Mouse (Mus musculus) heart, postnatal 0 days (tissue): Measurements from ENCODE around the gene Prc1. TPM values are rescaled to one million over a fixed set of nuclear protein-coding genes. Genes with fewer than 3 reads are reported as not detected.

Experiments used
- ATAC-seq: fragments of 200-750 bp; cut with Nextera tagmentation; 2 replicates; pipeline ENCODE4 v1.8.0; 2017; ENCODE audit warnings: low read depth, moderate number of reproducible peaks, moderate library complexity; ENCODE audit not compliant: insufficient read depth
- DNase-seq: peaks from one replicate; pipeline ENCODE4 v3.0.0-alpha.2; 2016; ENCODE audit warnings: low spot score
- H3K27ac ChIP-seq: fragments of 300-500 bp; sonication (generic); 2 replicates; pipeline ENCODE4 v1.5.1; 2014; ENCODE audit warnings: low read depth, mild to moderate bottlenecking
- H3K27me3 ChIP-seq: fragments of 300-500 bp; sonication (generic); 2 replicates; pipeline ENCODE4 v1.6.1; 2014; ENCODE audit warnings: low read length, mixed read lengths; ENCODE audit not compliant: control insufficient read depth, insufficient read depth
- H3K36me3 ChIP-seq: fragments of 300-500 bp; sonication (generic); replicated peaks from 2 replicates; pipeline ENCODE4 v1.6.1; 2014; ENCODE audit warnings: low read length, mixed read lengths; ENCODE audit not compliant: control insufficient read depth, insufficient read depth
- H3K4me1 ChIP-seq: fragments of 300-500 bp; sonication (generic); 2 replicates; pipeline ENCODE4 v1.6.1; 2014; ENCODE audit warnings: antibody characterized with exemption; ENCODE audit not compliant: control insufficient read depth, insufficient read depth
- H3K4me2 ChIP-seq: fragments of 300-500 bp; sonication (generic); 2 replicates; pipeline ENCODE4 v1.6.1; 2014; ENCODE audit warnings: low read depth, mild to moderate bottlenecking, low read length, moderate library complexity
- H3K4me3 ChIP-seq: fragments of 300-500 bp; sonication (generic); 2 replicates; pipeline ENCODE4 v1.5.1; 2014; ENCODE audit warnings: low read depth, low read length
- H3K9ac ChIP-seq: fragments of 300-500 bp; sonication (generic); replicated peaks from 2 replicates; pipeline ENCODE4 v1.6.1; 2014; ENCODE audit warnings: low read depth, low read length, mixed read lengths
- H3K9me3 ChIP-seq: fragments of 300-500 bp; sonication (generic); replicated peaks from 2 replicates; pipeline ENCODE4 v1.6.1; 2016; ENCODE audit warnings: low read length; ENCODE audit not compliant: control insufficient read depth
- CTCF ChIP-seq: IDR thresholded peaks from 2 replicates; pipeline ENCODE4 v1.5.1; 2016; ENCODE audit warnings: antibody characterized with exemption, control low read depth, low read depth
- EP300 ChIP-seq: IDR thresholded peaks from 2 replicates; pipeline ENCODE4 v1.6.1; 2016; ENCODE audit warnings: antibody characterized with exemption, low read depth
- WGBS: fragments of 180-500 bp; shearing (Covaris S2); extraction: QIAGEN DNeasy Blood & Tissue Kit; methylation state at CpG from one replicate; pipeline ENCODE4 v1.1.7; 2014; 5-methylcytosine and 5-hydroxymethylcytosine counted together
- polyA plus RNA-seq: library from polyadenylated mRNA; unstranded; fragments of >200 nt; fragmentation: Nextera tagmentation; extraction: Ambion mirVana; gene quantifications from 2 replicates; pipeline ENCODE4 v1.2.1, GENCODE M21; 2015
- total RNA-seq: library from RNA; depleted of rRNA; stranded (reverse); fragments of >200 nt; gene quantifications from 2 replicates; pipeline ENCODE4 v1.2.3, GENCODE M21; 2014; ENCODE audit warnings: low replicate concordance

The Prc1 gene
- total and polyA plus RNA-seq, 2 experiments from 2014 or later, result 49.4 to 59.9 TPM

DNA sequence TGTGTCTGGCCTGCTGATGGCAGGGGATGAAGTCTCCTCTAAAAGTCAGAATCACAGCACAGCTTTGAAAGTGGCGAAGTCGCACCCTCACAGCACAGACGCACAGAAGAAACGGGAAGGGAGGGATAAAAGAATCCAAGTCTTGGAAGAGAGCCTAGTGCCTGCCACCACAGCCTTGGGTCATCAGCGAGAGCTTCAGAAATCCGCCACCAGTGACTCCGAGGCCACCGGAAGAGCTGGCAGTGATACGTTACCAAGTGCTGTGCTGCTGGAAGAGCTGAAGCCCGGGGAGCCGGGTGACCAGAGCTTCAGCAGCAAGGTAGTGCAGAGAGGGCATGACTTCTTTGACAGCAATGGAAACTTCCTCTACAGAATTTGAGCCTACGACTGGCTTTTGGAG, 29.6 kb upstream of the Prc1 start:
- peaks cover 38% of the 10 kb centered on the region for H3K36me3 ChIP-seq
- 88% methylated on average over 12 of the region's 12 CpGs for WGBS
- peaks cover under 1% of the 10 kb centered on the region; the same call in 1 of the 2 replicates for H3K27me3 ChIP-seq
- no peak overlapping the region for H3K27ac ChIP-seq
- no peaks in the 10 kb centered on the region for H3K9me3 ChIP-seq
- no peak for TF ChIP-seq EP300
- TF ChIP-seq CTCF, result no peak
- DNase-seq (no peak), ATAC-seq (no peak)
- H3K4me2 ChIP-seq, result no peak overlapping the region
- peaks cover 16% of the 10 kb centered on the region for H3K4me1 ChIP-seq
- H3K4me3 ChIP-seq, result no peak overlapping the region
- H3K9ac ChIP-seq, result no peak overlapping the region

DNA sequence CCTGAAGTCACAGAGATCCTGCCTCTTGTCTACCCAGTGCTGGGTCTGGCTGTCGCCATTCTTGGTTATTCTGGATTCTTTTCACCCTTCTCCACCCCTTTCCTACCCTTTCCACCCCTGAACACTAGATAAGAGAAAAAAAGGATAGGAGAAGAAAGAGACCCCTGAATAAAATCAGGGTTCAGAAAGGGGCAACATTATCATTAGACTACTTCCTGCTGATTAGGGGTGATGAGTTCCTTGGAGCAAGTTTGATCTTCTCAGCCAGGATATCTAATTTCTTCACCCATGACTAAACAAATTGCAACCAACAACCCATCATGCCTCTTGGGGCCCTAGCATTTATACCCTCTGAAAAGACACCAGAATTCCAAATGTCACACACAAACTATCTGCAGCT, 26.5 kb upstream of the Prc1 start:
- peaks cover 23% of the 10 kb centered on the region for H3K4me1 ChIP-seq
- H3K36me3 ChIP-seq, result peaks cover 41% of the 10 kb centered on the region
- H3K4me3 ChIP-seq, result no peak overlapping the region
- ATAC-seq, result no peak
- no peak for TF ChIP-seq EP300
- no peak for TF ChIP-seq CTCF
- DNase-seq, result no peak
- no peak overlapping the region for H3K4me2 ChIP-seq
- no peak overlapping the region for H3K9ac ChIP-seq
- H3K27me3 ChIP-seq, result no peaks in the 10 kb centered on the region
- no peaks in the 10 kb centered on the region for H3K9me3 ChIP-seq
- 55% methylated on average over 1 of the region's 1 CpGs for WGBS
- H3K27ac ChIP-seq, result no peak overlapping the region

DNA sequence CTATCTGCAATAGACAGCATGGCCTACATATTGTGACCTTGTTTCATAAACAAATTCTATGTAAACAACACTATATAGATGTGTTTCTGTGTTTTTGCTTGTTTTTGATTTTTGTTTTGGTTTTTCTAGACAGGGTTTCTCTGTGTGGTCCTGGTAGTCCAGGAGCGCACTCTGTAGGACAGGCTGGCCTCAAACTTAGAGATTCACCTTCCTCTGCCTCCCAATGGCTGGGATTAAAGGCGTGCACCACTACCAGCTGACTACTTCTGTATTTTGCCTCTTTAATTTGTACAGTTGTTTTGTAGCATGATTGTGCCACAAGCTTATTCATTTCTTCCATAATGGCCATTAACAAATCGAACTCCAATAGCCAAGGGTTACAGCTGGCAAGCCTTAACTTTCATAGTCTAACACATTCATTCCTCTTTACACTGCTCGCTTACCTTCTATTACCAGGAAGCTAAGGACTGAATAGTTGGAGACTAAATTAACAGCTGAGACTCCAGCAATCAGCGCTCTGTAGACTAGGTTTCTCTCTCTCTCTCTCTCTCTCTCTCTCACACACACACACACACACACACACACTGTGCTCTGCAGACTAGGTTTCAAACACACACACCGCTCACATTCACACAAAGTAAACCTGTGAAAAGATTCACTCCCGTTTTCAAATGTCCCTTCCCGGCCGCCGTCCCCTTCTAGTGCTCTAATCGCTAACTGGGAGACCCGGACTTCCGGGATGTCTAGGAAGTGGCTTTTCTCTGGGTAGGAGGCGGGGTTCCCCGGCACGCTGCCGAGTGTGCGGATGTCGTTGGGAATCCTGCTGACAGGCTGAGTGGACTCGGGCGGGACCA, 25.1 kb upstream of the Prc1 start, which contains the start of gene Vps33b:
TSS of gene Vps33b (plus strand) at position 753 of the 854 bp plus-strand sequence.
- DNase-seq, result peak; percentile 91
- TF ChIP-seq EP300 (no peak), CTCF (no peak)
- 4% methylated on average over 21 of the region's 21 CpGs for WGBS

DNA sequence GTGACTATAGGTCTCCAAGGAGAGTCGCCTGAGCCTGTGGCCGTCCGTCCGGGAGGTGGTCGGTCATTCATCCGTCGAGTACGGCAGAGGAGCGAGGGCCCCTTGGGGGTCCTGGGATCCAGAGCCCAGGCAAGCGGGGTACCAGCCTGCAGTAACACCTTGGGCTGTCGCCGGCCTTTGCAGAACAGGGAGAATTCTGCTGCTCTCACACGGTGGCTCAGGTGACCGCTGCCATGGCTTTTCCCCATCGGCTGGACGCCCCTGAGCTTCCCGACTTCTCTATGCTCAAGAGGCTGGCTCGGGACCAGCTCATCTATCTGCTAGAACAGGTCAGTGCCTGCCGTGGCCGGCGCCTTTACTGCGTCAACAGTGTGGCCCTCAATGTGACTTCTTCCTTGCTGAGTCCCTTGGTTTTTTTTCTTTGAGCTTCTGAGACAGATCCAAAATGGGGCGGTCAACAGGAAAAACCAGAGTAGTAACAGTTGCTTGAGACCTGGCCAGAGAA, 24.4 kb upstream of the Prc1 start:
- Histone ChIP-seq H3K4me2 (peak overlapping the region; percentile 83), H3K4me3 (peak overlapping the region; percentile 73), H3K27me3 (no peaks in the 10 kb centered on the region), H3K36me3 (peaks cover 37% of the 10 kb centered on the region), H3K4me1 (peaks cover 23% of the 10 kb centered on the region), H3K27ac (peak overlapping the region; percentile 85), H3K9ac (peak overlapping the region; percentile 56), H3K9me3 (peaks cover 6% of the 10 kb centered on the region; the same call in 1 of the 2 replicates)
- DNase-seq (peak; percentile 42), ATAC-seq (peak; percentile 66)
- under 1% methylated on average over 23 of the region's 23 CpGs for WGBS
- TF ChIP-seq EP300 (no peak), CTCF (no peak)

More for the DNA sequence above, 25.1 kb upstream of the Prc1 start, which contains the start of gene Vps33b:
- no peaks in the 10 kb centered on the region for H3K9me3 ChIP-seq
- peaks cover 23% of the 10 kb centered on the region for H3K4me1 ChIP-seq
- H3K9ac ChIP-seq, result peak within 1 kb of the TSS; percentile 56
- H3K27me3 ChIP-seq, result no peaks in the 10 kb centered on the region
- H3K36me3 ChIP-seq, result peaks cover 37% of the 10 kb centered on the region
- H3K4me3 ChIP-seq, result peak within 1 kb of the TSS; percentile 73
- peak; percentile 90 for ATAC-seq
- peak within 1 kb of the TSS; percentile 85 for H3K27ac ChIP-seq
- peak within 1 kb of the TSS; percentile 83 for H3K4me2 ChIP-seq

DNA sequence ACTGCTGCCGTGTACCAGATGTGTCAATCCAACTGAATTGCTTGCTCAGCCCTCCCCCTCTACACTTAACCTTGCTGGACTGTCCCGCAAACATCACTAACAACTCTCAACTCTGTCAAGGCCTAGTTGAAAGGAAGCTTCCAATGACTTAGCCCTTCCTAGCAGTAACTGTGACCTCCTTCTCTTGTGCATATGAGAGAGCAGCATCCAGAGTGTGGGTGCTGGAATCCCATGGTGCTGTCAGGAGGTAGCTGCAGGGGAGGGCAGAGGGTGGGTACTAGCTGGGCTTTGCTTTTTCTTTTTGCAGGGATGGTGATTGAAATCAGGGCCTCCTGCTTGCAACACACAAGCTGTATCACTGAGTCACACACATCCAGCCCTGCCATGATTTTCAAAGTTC, 20.8 kb upstream of the Prc1 start:
- no peak overlapping the region for H3K27ac ChIP-seq
- H3K4me2 ChIP-seq, result no peak overlapping the region
- no peaks in the 10 kb centered on the region for H3K27me3 ChIP-seq
- ATAC-seq, result no peak
- H3K36me3 ChIP-seq, result peaks cover 49% of the 10 kb centered on the region
- no peak for DNase-seq
- peaks cover 11% of the 10 kb centered on the region; the same call in 1 of the 2 replicates for H3K9me3 ChIP-seq
- no peak overlapping the region for H3K4me3 ChIP-seq
- 79% methylated on average over 2 of the region's 2 CpGs for WGBS
- TF ChIP-seq EP300 (no peak), CTCF (no peak)
- peaks cover 21% of the 10 kb centered on the region for H3K4me1 ChIP-seq
- H3K9ac ChIP-seq, result no peak overlapping the region
